Mouse (Mus musculus): ENCODE data around the gene Lonp1. TPM values are rescaled to one million over a fixed set of nuclear protein-coding genes. Genes with fewer than 3 reads are reported as not detected.

The Lonp1 gene
- polyA plus RNA-seq, 1 experiment from 2014 or later, result 48.3 TPM

- 5% methylated on average over 31 of the region's 33 CpGs for WGBS
- H3K27me3 ChIP-seq (ENCODE audit: control insufficient read depth, insufficient read depth, low read length), result no peaks in the 10 kb centered on the region
- ATAC-seq (replicated peaks; ENCODE audit: insufficient number of reproducible peaks, low FRiP score, low TSS enrichment, low read depth), result no peak
- H3K9ac ChIP-seq (replicated peaks; ENCODE audit: low read length), result peak overlapping the region; percentile 85
- no peaks in the 10 kb centered on the region for H3K9me3 ChIP-seq (replicated peaks; ENCODE audit: control insufficient read depth, low read length)
- peak overlapping the region; percentile 81 for H3K4me2 ChIP-seq (ENCODE audit: low read depth, low read length)
- H3K4me3 ChIP-seq (ENCODE audit: low read depth, low read length), result peak overlapping the region; percentile 94
- peaks cover 18% of the 10 kb centered on the region for H3K36me3 ChIP-seq (replicated peaks; ENCODE audit: control insufficient read depth, insufficient read depth, low read depth, low read length)
- peak overlapping the region; percentile 60 for H3K27ac ChIP-seq (replicated peaks; ENCODE audit: low read depth, low read length)
- peak; percentile 44 for DNase-seq (ENCODE audit: low spot score)
- peaks cover 7% of the 10 kb centered on the region; the same call in 1 of the 2 replicates for H3K4me1 ChIP-seq (ENCODE audit: control insufficient read depth, insufficient read depth, low read length)
Measured at GRCm38 (mm10) chr17:56583611-56584256, 43.0 kb downstream of the Lonp1 start.

GRCm38 (mm10) chr17:56583071-56583470 is 43.6 kb downstream of the Lonp1 start:
- WGBS, result 93% methylated on average over 1 of the region's 1 CpGs
- no peaks in the 10 kb centered on the region for H3K27me3 ChIP-seq (ENCODE audit: control insufficient read depth, insufficient read depth, low read length)
- H3K4me1 ChIP-seq (ENCODE audit: control insufficient read depth, insufficient read depth, low read length), result peaks cover 7% of the 10 kb centered on the region; the same call in 1 of the 2 replicates
- peaks cover 18% of the 10 kb centered on the region for H3K36me3 ChIP-seq (replicated peaks; ENCODE audit: control insufficient read depth, insufficient read depth, low read depth, low read length)
- H3K27ac ChIP-seq (replicated peaks; ENCODE audit: low read depth, low read length), result no peak overlapping the region
- peak overlapping the region; percentile 85 for H3K9ac ChIP-seq (replicated peaks; ENCODE audit: low read length)
- no peak for ATAC-seq (replicated peaks; ENCODE audit: insufficient number of reproducible peaks, low FRiP score, low TSS enrichment, low read depth)
- H3K4me3 ChIP-seq (ENCODE audit: low read depth, low read length), result peak overlapping the region; percentile 94
- peak overlapping the region; percentile 81 for H3K4me2 ChIP-seq (ENCODE audit: low read depth, low read length)
- H3K9me3 ChIP-seq (replicated peaks; ENCODE audit: control insufficient read depth, low read length), result no peaks in the 10 kb centered on the region
- DNase-seq (ENCODE audit: low spot score), result no peak

GRCm38 (mm10) chr17:56572939-56573338 is 53.7 kb downstream of the Lonp1 start:
- ATAC-seq (replicated peaks; ENCODE audit: insufficient number of reproducible peaks, low FRiP score, low TSS enrichment, low read depth), result no peak
- WGBS, result 91% methylated on average over 3 of the region's 3 CpGs
- H3K36me3 ChIP-seq (replicated peaks; ENCODE audit: control insufficient read depth, insufficient read depth, low read depth, low read length), result peaks cover 27% of the 10 kb centered on the region

GRCm38 (mm10) chr17:56572154-56572553 is 54.5 kb downstream of the Lonp1 start:
- Histone ChIP-seq H3K4me1 (ENCODE audit: control insufficient read depth, insufficient read depth, low read length) (no peaks in the 10 kb centered on the region), H3K36me3 (replicated peaks; ENCODE audit: control insufficient read depth, insufficient read depth, low read depth, low read length) (peaks cover 27% of the 10 kb centered on the region), H3K27me3 (ENCODE audit: control insufficient read depth, insufficient read depth, low read length) (no peaks in the 10 kb centered on the region), H3K4me2 (ENCODE audit: low read depth, low read length) (no peak overlapping the region), H3K9ac (replicated peaks; ENCODE audit: low read length) (no peak overlapping the region), H3K4me3 (ENCODE audit: low read depth, low read length) (no peak overlapping the region), H3K9me3 (replicated peaks; ENCODE audit: control insufficient read depth, low read length) (no peaks in the 10 kb centered on the region), H3K27ac (replicated peaks; ENCODE audit: low read depth, low read length) (no peak overlapping the region)
- ATAC-seq (replicated peaks; ENCODE audit: insufficient number of reproducible peaks, low FRiP score, low TSS enrichment, low read depth), result no peak
- 79% methylated on average over 1 of the region's 1 CpGs for WGBS
- DNase-seq (ENCODE audit: low spot score), result no peak

More at GRCm38 (mm10) chr17:56572939-56573338, 53.7 kb downstream of the Lonp1 start:
- no peak overlapping the region for H3K27ac ChIP-seq (replicated peaks; ENCODE audit: low read depth, low read length)
- H3K9me3 ChIP-seq (replicated peaks; ENCODE audit: control insufficient read depth, low read length), result no peaks in the 10 kb centered on the region
- H3K27me3 ChIP-seq (ENCODE audit: control insufficient read depth, insufficient read depth, low read length), result no peaks in the 10 kb centered on the region
- H3K4me3 ChIP-seq (ENCODE audit: low read depth, low read length), result no peak overlapping the region
- no peaks in the 10 kb centered on the region for H3K4me1 ChIP-seq (ENCODE audit: control insufficient read depth, insufficient read depth, low read length)
- DNase-seq (ENCODE audit: low spot score), result no peak
- no peak overlapping the region for H3K9ac ChIP-seq (replicated peaks; ENCODE audit: low read length)
- H3K4me2 ChIP-seq (ENCODE audit: low read depth, low read length), result no peak overlapping the region

GRCm38 (mm10) chr17:56570287-56570686 is 56.4 kb downstream of the Lonp1 start:
- peaks cover 35% of the 10 kb centered on the region for H3K36me3 ChIP-seq (replicated peaks; ENCODE audit: control insufficient read depth, insufficient read depth, low read depth, low read length)
- H3K4me3 ChIP-seq (ENCODE audit: low read depth, low read length), result no peak overlapping the region
- no peak overlapping the region for H3K4me2 ChIP-seq (ENCODE audit: low read depth, low read length)
- no peak overlapping the region for H3K9ac ChIP-seq (replicated peaks; ENCODE audit: low read length)
- no peaks in the 10 kb centered on the region for H3K27me3 ChIP-seq (ENCODE audit: control insufficient read depth, insufficient read depth, low read length)
- DNase-seq (ENCODE audit: low spot score) (no peak), ATAC-seq (replicated peaks; ENCODE audit: insufficient number of reproducible peaks, low FRiP score, low TSS enrichment, low read depth) (no peak)
- 86% methylated on average over 4 of the region's 4 CpGs for WGBS
- H3K27ac ChIP-seq (replicated peaks; ENCODE audit: low read depth, low read length), result no peak overlapping the region
- H3K4me1 ChIP-seq (ENCODE audit: control insufficient read depth, insufficient read depth, low read length), result no peaks in the 10 kb centered on the region
- no peaks in the 10 kb centered on the region for H3K9me3 ChIP-seq (replicated peaks; ENCODE audit: control insufficient read depth, low read length)

- Histone ChIP-seq H3K27ac (replicated peaks; ENCODE audit: low read depth, low read length) (no peak overlapping the region), H3K9ac (replicated peaks; ENCODE audit: low read length) (no peak overlapping the region), H3K27me3 (ENCODE audit: control insufficient read depth, insufficient read depth, low read length) (no peaks in the 10 kb centered on the region), H3K4me2 (ENCODE audit: low read depth, low read length) (no peak overlapping the region), H3K4me3 (ENCODE audit: low read depth, low read length) (no peak overlapping the region), H3K9me3 (replicated peaks; ENCODE audit: control insufficient read depth, low read length) (no peaks in the 10 kb centered on the region), H3K4me1 (ENCODE audit: control insufficient read depth, insufficient read depth, low read length) (no peaks in the 10 kb centered on the region), H3K36me3 (replicated peaks; ENCODE audit: control insufficient read depth, insufficient read depth, low read depth, low read length) (peaks cover 36% of the 10 kb centered on the region)
- no peak for ATAC-seq (replicated peaks; ENCODE audit: insufficient number of reproducible peaks, low FRiP score, low TSS enrichment, low read depth)
- DNase-seq (ENCODE audit: low spot score), result no peak
- 94% methylated on average over 4 of the region's 4 CpGs for WGBS
Measured at GRCm38 (mm10) chr17:56567370-56567769, 59.3 kb downstream of the Lonp1 start.

GRCm38 (mm10) chr17:56566918-56567317 is 59.8 kb downstream of the Lonp1 start:
- Histone ChIP-seq H3K4me2 (ENCODE audit: low read depth, low read length) (no peak overlapping the region; the same call in 1 of the 2 replicates), H3K36me3 (replicated peaks; ENCODE audit: control insufficient read depth, insufficient read depth, low read depth, low read length) (peaks cover 41% of the 10 kb centered on the region), H3K4me1 (ENCODE audit: control insufficient read depth, insufficient read depth, low read length) (no peaks in the 10 kb centered on the region), H3K27me3 (ENCODE audit: control insufficient read depth, insufficient read depth, low read length) (no peaks in the 10 kb centered on the region), H3K27ac (replicated peaks; ENCODE audit: low read depth, low read length) (no peak overlapping the region), H3K9ac (replicated peaks; ENCODE audit: low read length) (no peak overlapping the region), H3K9me3 (replicated peaks; ENCODE audit: control insufficient read depth, low read length) (no peaks in the 10 kb centered on the region), H3K4me3 (ENCODE audit: low read depth, low read length) (no peak overlapping the region)
- ATAC-seq (replicated peaks; ENCODE audit: insufficient number of reproducible peaks, low FRiP score, low TSS enrichment, low read depth) (no peak), DNase-seq (ENCODE audit: low spot score) (no peak)
- WGBS, result 95% methylated on average over 5 of the region's 5 CpGs

- Histone ChIP-seq H3K4me1 (ENCODE audit: control insufficient read depth, insufficient read depth, low read length) (no peaks in the 10 kb centered on the region), H3K36me3 (replicated peaks; ENCODE audit: control insufficient read depth, insufficient read depth, low read depth, low read length) (peaks cover 44% of the 10 kb centered on the region), H3K9ac (replicated peaks; ENCODE audit: low read length) (no peak overlapping the region), H3K27me3 (ENCODE audit: control insufficient read depth, insufficient read depth, low read length) (no peaks in the 10 kb centered on the region), H3K9me3 (replicated peaks; ENCODE audit: control insufficient read depth, low read length) (no peaks in the 10 kb centered on the region), H3K4me3 (ENCODE audit: low read depth, low read length) (no peak overlapping the region), H3K27ac (replicated peaks; ENCODE audit: low read depth, low read length) (no peak overlapping the region), H3K4me2 (ENCODE audit: low read depth, low read length) (no peak overlapping the region)
- WGBS, result 93% methylated on average over 29 of the region's 29 CpGs
- no peak for DNase-seq (ENCODE audit: low spot score)
- ATAC-seq (replicated peaks; ENCODE audit: insufficient number of reproducible peaks, low FRiP score, low TSS enrichment, low read depth), result no peak
Measured at GRCm38 (mm10) chr17:56566293-56566692, 60.4 kb downstream of the Lonp1 start.

Measured in embryonic facial prominence, embryonic 11.5 days (tissue).